Mouse (Mus musculus) limb, embryonic 14.5 days (tissue): ENCODE results near the gene Krt222. TPM values are rescaled to one million over a fixed set of nuclear protein-coding genes. Genes with fewer than 3 reads are reported as not detected.

Experiments used
- ATAC-seq: fragments of 200-750 bp; cut with Nextera tagmentation; 2 replicates; pipeline ENCODE4 v1.8.0; 2017; ENCODE audit warnings: low read depth, moderate number of reproducible peaks, moderate TSS enrichment; ENCODE audit not compliant: low FRiP score
- DNase-seq: peaks from one replicate; pipeline ENCODE4 v3.0.0-alpha.2; 2015; ENCODE audit warnings: low spot score
- H3K27ac ChIP-seq: fragments of 300-500 bp; sonication (generic); replicated peaks from 2 replicates; pipeline ENCODE4 v1.5.1; 2014; ENCODE audit warnings: low read depth, mild to moderate bottlenecking, low read length, moderate library complexity, mixed read lengths
- H3K27me3 ChIP-seq: fragments of 300-500 bp; sonication (generic); 2 replicates; pipeline ENCODE4 v1.6.1; 2014; ENCODE audit warnings: low read length, mixed read lengths; ENCODE audit not compliant: control insufficient read depth, insufficient read depth
- H3K36me3 ChIP-seq: fragments of 300-500 bp; sonication (generic); 2 replicates; pipeline ENCODE4 v1.6.1; 2014; ENCODE audit warnings: mild to moderate bottlenecking, low read length, moderate library complexity, mixed read lengths; ENCODE audit not compliant: control insufficient read depth, insufficient read depth
- H3K4me1 ChIP-seq: fragments of 300-500 bp; sonication (generic); 2 replicates; pipeline ENCODE4 v1.6.1; 2014; ENCODE audit warnings: antibody characterized with exemption, low read length, mixed read lengths; ENCODE audit not compliant: control insufficient read depth, insufficient read depth
- H3K4me2 ChIP-seq: fragments of 300-500 bp; sonication (generic); replicated peaks from 2 replicates; pipeline ENCODE4 v1.6.1; 2014; ENCODE audit warnings: low read depth, mild to moderate bottlenecking, low read length, moderate library complexity; ENCODE audit not compliant: severe bottlenecking
- H3K4me3 ChIP-seq: fragments of 300-500 bp; sonication (generic); replicated peaks from 2 replicates; pipeline ENCODE4 v1.5.1; 2014; ENCODE audit warnings: low read length
- H3K9ac ChIP-seq: fragments of 300-500 bp; sonication (generic); 2 replicates; pipeline ENCODE4 v1.6.1; 2014; ENCODE audit warnings: mild to moderate bottlenecking, low read depth, low read length, moderate library complexity; ENCODE audit not compliant: severe bottlenecking
- H3K9me3 ChIP-seq: fragments of 300-500 bp; sonication (generic); 2 replicates; pipeline ENCODE4 v1.6.1; 2016; ENCODE audit warnings: low read length; ENCODE audit not compliant: control insufficient read depth
- POLR2A ChIP-seq: fragments of 200-500 bp; IDR thresholded peaks from 2 replicates; pipeline ENCODE4 v1.8.0; 2012; ENCODE audit warnings: inconsistent platforms, mild to moderate bottlenecking, moderate library complexity, borderline replicate concordance; ENCODE audit not compliant: insufficient read depth, insufficient read length; ENCODE audit errors: extremely low read depth
- WGBS: fragments of 180-500 bp; shearing (Covaris S2); extraction: QIAGEN DNeasy Blood & Tissue Kit; methylation state at CpG from one replicate; pipeline ENCODE4 v1.1.7; 2014; 5-methylcytosine and 5-hydroxymethylcytosine counted together
- polyA plus RNA-seq, 2 experiments: library from polyadenylated mRNA; depleted of rRNA in 1 of 2; stranded (reverse) in 1 of 2; unstranded in 1 of 2; fragments of >200 nt; fragmentation: Nextera tagmentation in 1 of 2; extraction: Ambion mirVana in 1 of 2; gene quantifications; 2 replicates each; pipeline versions ENCODE4 v1.2.1 to v1.2.3; 2012 to 2014

Krt222 gene
- polyA plus RNA-seq, 2 experiments, result 0.06 to 0.10 TPM

DNA sequence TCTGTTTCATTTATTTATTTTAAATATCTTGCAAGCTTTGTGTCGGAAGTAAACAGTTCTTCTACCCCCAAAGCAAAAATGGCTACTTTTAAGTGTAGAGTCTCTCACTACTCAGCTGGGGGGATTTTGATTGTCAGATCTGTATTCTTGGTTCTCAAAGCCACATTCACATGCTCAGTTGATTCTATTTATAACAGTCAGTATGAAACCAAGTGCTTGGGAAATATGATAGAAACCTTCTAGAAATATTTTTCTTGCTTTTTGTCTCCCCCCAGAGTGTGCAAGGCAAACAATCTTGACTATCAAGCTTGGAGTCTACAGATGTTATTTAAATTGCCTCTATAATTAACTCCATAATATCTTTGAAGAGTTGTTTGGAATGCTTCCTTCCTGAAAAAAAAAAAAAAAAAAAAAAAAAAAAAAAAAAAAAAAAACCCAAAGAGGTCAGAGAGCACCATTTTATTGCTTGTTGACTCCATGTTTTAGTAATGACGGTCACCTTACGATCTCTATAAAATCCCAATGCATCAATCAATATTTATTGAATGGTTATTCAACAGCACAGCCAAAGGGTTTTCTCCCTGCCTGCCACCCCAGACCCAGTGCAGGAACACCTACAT, 575 bp downstream of the Krt222 start:
- peak overlapping the region; percentile 18; the same call in 1 of the 2 replicates for H3K4me3 ChIP-seq
- WGBS, result 32% methylated on average over 3 of the region's 3 CpGs
- H3K27ac ChIP-seq, result no peak overlapping the region
- H3K4me2 ChIP-seq, result peak overlapping the region; percentile 35
- no peaks in the 10 kb centered on the region for H3K4me1 ChIP-seq
- no peaks in the 10 kb centered on the region for H3K36me3 ChIP-seq
- DNase-seq, result no peak
- TF ChIP-seq POLR2A, result no peak
- ATAC-seq, result no peak
- H3K9me3 ChIP-seq, result no peaks in the 10 kb centered on the region
- no peaks in the 10 kb centered on the region for H3K27me3 ChIP-seq
- 0 out of 2 replicates have a peak overlapping the region, but pooled peaks have one; percentile 31 for H3K9ac ChIP-seq

DNA sequence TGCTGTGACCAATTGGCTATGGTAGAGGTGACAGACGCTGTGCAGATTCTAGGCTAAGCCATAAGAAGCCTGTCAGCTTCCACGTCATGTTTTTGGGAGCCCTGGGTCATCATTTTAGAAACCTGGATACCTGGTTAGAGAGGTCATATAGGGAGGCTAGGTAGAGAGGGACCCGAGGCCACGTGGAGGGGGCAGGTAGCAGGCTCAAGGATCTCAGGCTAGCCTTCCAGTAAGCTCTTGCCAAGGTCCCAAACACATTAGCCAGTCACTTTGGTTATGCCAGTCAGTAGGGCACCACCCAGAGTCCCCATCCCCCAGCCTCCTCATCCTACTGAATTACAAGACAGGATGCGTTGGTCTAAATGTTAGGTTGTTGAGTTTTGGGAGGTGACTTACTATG, 1.8 kb downstream of the Krt222 start:
- H3K4me2 ChIP-seq, result no peak overlapping the region
- DNase-seq, result no peak
- TF ChIP-seq POLR2A, result no peak
- no peaks in the 10 kb centered on the region for H3K36me3 ChIP-seq
- H3K27ac ChIP-seq, result no peak overlapping the region
- no peaks in the 10 kb centered on the region for H3K9me3 ChIP-seq
- no peak overlapping the region for H3K9ac ChIP-seq
- H3K4me1 ChIP-seq, result no peaks in the 10 kb centered on the region
- H3K27me3 ChIP-seq, result no peaks in the 10 kb centered on the region
- H3K4me3 ChIP-seq, result no peak overlapping the region
- no peak for ATAC-seq
- 78% methylated on average over 5 of the region's 5 CpGs for WGBS

DNA sequence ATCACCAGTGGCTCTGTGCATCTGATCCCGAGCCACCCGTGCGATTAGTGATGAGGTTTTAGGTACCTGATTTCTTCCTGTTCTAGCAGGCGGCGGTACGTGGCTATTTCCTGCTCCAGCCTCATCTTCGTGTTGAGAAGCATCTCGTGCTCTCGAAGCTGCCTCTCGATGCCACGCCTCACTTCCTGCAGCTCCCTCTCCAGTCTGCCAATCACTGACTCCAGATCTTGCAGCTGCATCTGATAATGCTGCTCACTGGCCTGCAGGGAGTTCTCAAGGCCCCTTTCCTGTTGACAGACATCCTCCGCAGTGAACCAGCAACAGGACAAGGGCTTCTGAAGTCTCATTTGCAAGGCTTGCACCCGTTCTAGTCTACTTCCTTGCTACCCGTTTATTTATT, 5.4 kb downstream of the Krt222 start:
- Histone ChIP-seq H3K36me3 (no peaks in the 10 kb centered on the region), H3K4me1 (no peaks in the 10 kb centered on the region), H3K4me3 (no peak overlapping the region), H3K27me3 (no peaks in the 10 kb centered on the region), H3K9me3 (no peaks in the 10 kb centered on the region), H3K27ac (no peak overlapping the region), H3K9ac (no peak overlapping the region), H3K4me2 (no peak overlapping the region)
- ATAC-seq, result no peak
- no peak for DNase-seq
- TF ChIP-seq POLR2A, result no peak
- WGBS, result 58% methylated on average over 13 of the region's 14 CpGs

GRCm38 (mm10) chr11:99231049-99231816, 12.7 kb downstream of the Krt222 start:
- peak overlapping the region; percentile 88 for H3K4me3 ChIP-seq
- no peak for TF ChIP-seq POLR2A
- H3K9me3 ChIP-seq, result no peaks in the 10 kb centered on the region
- H3K27ac ChIP-seq, result peak overlapping the region; percentile 100
- WGBS, result 25% methylated on average over 15 of the region's 15 CpGs
- peak overlapping the region; percentile 72 for H3K4me2 ChIP-seq
- peaks cover 22% of the 10 kb centered on the region for H3K4me1 ChIP-seq
- peak overlapping the region; percentile 100 for H3K9ac ChIP-seq
- H3K36me3 ChIP-seq, result peaks cover 18% of the 10 kb centered on the region
- ATAC-seq (0 out of 2 replicates have a peak, but pooled peaks have one; percentile 32), DNase-seq (peak; percentile 51)
- no peaks in the 10 kb centered on the region for H3K27me3 ChIP-seq

DNA sequence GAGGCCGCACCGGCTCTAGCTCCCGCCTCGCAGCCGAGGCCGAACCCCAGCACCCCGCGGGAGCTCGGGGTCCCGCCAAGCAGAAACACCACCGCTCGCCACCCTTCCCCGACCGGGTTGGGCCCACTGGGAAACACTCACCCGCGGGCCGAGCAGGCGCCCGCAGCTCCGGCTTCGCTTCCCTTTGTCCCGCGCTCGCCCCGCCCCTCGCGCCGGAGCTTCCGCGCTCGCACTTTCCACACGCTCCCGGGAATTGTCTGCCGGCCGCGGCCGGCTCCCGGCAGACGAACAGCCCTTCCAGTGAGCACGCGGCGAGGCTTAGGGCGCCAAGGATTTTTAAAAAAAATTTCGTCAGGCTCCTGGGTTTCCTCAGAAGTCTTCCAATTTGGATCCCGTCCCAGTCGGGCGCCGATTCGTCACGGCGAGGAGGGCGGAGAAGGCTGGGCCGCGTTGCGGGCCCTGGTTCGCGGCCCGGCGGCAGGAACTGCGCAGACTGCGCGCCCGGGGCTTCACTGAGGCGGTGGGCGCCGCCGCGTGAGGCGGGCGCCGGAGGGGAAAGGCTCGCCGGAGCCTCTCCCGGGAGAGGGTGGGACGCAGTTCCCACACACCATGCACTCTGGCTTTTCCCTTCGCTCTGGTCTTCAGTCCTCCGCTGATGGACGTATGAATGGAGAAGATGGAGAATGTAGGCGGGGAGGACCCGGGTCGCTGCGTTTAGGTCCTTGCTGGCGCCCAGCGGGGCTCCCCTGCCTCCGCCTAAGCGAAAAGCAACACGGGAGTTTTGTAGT, 13.4 kb downstream of the Krt222 start, which contains the start of gene Smarce1:
Gene Smarce1, minus strand, starts transcription at position 757 of the 788 bp plus-strand sequence.
- 3% methylated on average over 85 of the region's 87 CpGs for WGBS
- H3K9me3 ChIP-seq, result no peaks in the 10 kb centered on the region
- peak; percentile 92; the same call in 1 of the 2 replicates for TF ChIP-seq POLR2A
- peak within 1 kb of the TSS; percentile 100 for H3K27ac ChIP-seq
- H3K9ac ChIP-seq, result peak within 1 kb of the TSS; percentile 100
- DNase-seq (peak; percentile 79), ATAC-seq (peak; percentile 90)
- H3K4me3 ChIP-seq, result peak within 1 kb of the TSS; percentile 88
- peaks cover 23% of the 10 kb centered on the region for H3K4me1 ChIP-seq
- H3K27me3 ChIP-seq, result no peaks in the 10 kb centered on the region
- H3K36me3 ChIP-seq, result peaks cover 23% of the 10 kb centered on the region
- H3K4me2 ChIP-seq, result peak within 1 kb of the TSS; percentile 72
